Comparison of ENCODE assay signal across 16 mouse cellular contexts in genomic region chr9:114770224-114770623, GRCm38 (mm10). TPM values are rescaled to one million over a fixed set of nuclear protein-coding genes. Genes with fewer than 3 reads are reported as not detected.
DNase-seq lines count a peak whose midpoint lies in the region; ATAC-seq and TF ChIP-seq lines count a peak whose summit lies in the region.
"Had no signal": no experiment of that assay in that cellular context is flagged by ENCODE, and none has a peak within 500 bp of the region (broad histone marks: within the 10 kb centered on the region; RNA-seq: fewer than 3 reads in every experiment).

No protein-coding gene starts in this region.

- TF ChIP-seq CTCF in intestine, postnatal 0 days (IDR thresholded peaks at IDR 0.05; ENCODE audit: low read depth) = no peak

- H3K9ac ChIP-seq in liver, embryonic 15.5 days = no peak overlapping the region
- H3K9ac ChIP-seq in liver, embryonic 11.5 days (ENCODE audit: low read depth, low read length) = no peak overlapping the region
- no peak overlapping the region for H3K9ac ChIP-seq in intestine, embryonic 15.5 days
- no peak overlapping the region for H3K9ac ChIP-seq in intestine, postnatal 0 days (ENCODE audit: low read depth, low read length)
- H3K9ac ChIP-seq: heart, embryonic 12.5 days; hindbrain, embryonic 13.5 days; limb, embryonic 15.5 days had no signal

- H3K36me3 ChIP-seq in liver, embryonic 15.5 days (replicated peaks) = peaks cover 8% of the 10 kb centered on the region
- peaks cover 15% of the 10 kb centered on the region; the same call in 1 of the 2 replicates for H3K36me3 ChIP-seq in liver, embryonic 11.5 days (ENCODE audit: control insufficient read depth, insufficient read depth, low read length)
- H3K36me3 ChIP-seq in intestine, embryonic 15.5 days = peaks cover 5% of the 10 kb centered on the region
- 0 out of 2 replicates have a peak, but pooled peaks cover 13% of the 10 kb centered on the region for H3K36me3 ChIP-seq in intestine, postnatal 0 days (ENCODE audit: control insufficient read depth, insufficient read depth)
- H3K36me3 ChIP-seq: hindbrain, embryonic 13.5 days had no signal

- no peak overlapping the region for H3K27ac ChIP-seq in liver, embryonic 15.5 days (replicated peaks)
- H3K27ac ChIP-seq in liver, embryonic 11.5 days (ENCODE audit: low read depth, low read length) = no peak overlapping the region
- H3K27ac ChIP-seq in intestine, embryonic 15.5 days = no peak overlapping the region
- no peak overlapping the region for H3K27ac ChIP-seq in intestine, postnatal 0 days (ENCODE audit: low read depth, low read length)
- H3K27ac ChIP-seq: gastrocnemius, adult 2 months; hindbrain, embryonic 13.5 days; kidney, postnatal 0 days; limb, embryonic 15.5 days had no signal

- WGBS in liver, embryonic 15.5 days (ENCODE audit: insufficient replicate concordance) = 37% methylated on average over 4 of the region's 4 CpGs
- 59% methylated on average over 4 of the region's 4 CpGs for WGBS in liver, embryonic 11.5 days
- 92% methylated on average over 4 of the region's 4 CpGs for WGBS in intestine, embryonic 15.5 days
- 88% methylated on average over 4 of the region's 4 CpGs for WGBS in intestine, postnatal 0 days

- H3K4me1 ChIP-seq in liver, embryonic 15.5 days (replicated peaks) = peaks cover 9% of the 10 kb centered on the region; the same call in 1 of the 2 replicates
- H3K4me1 ChIP-seq in liver, embryonic 11.5 days (replicated peaks; ENCODE audit: control insufficient read depth, insufficient read depth, low read length) = peaks cover 3% of the 10 kb centered on the region; the same call in 1 of the 2 replicates
- peaks cover 6% of the 10 kb centered on the region; the same call in 1 of the 2 replicates for H3K4me1 ChIP-seq in intestine, embryonic 15.5 days (replicated peaks)
- no peaks in the 10 kb centered on the region for H3K4me1 ChIP-seq in intestine, postnatal 0 days (replicated peaks; ENCODE audit: control insufficient read depth, insufficient read depth, low read length)

- H3K4me3 ChIP-seq in liver, embryonic 15.5 days (replicated peaks) = no peak overlapping the region
- no peak overlapping the region for H3K4me3 ChIP-seq in liver, embryonic 11.5 days (ENCODE audit: low read depth, low read length)
- H3K4me3 ChIP-seq in intestine, embryonic 15.5 days (replicated peaks) = no peak overlapping the region
- no peak overlapping the region for H3K4me3 ChIP-seq in intestine, postnatal 0 days (ENCODE audit: low read depth, low read length)
- H3K4me3 ChIP-seq: gastrocnemius, adult 2 months; heart, embryonic 12.5 days; hindbrain, embryonic 13.5 days; limb, embryonic 15.5 days had no signal

- no peak overlapping the region for H3K4me2 ChIP-seq in liver, embryonic 15.5 days
- no peak overlapping the region for H3K4me2 ChIP-seq in liver, embryonic 11.5 days
- no peak overlapping the region for H3K4me2 ChIP-seq in intestine, embryonic 15.5 days (replicated peaks)
- H3K4me2 ChIP-seq in intestine, postnatal 0 days (replicated peaks; ENCODE audit: low read depth) = no peak overlapping the region
- H3K4me2 ChIP-seq: heart, embryonic 12.5 days; hindbrain, embryonic 13.5 days; limb, embryonic 15.5 days; midbrain, embryonic 11.5 days had no signal

- ATAC-seq in liver, embryonic 15.5 days (ENCODE audit: insufficient read depth) = 0 out of 2 replicates have a peak, but pooled peaks have one; percentile 26
- ATAC-seq in liver, embryonic 11.5 days (replicated peaks; ENCODE audit: low FRiP score) = no peak
- no peak for ATAC-seq in intestine, embryonic 15.5 days
- no peak for ATAC-seq in intestine, postnatal 0 days

- no peaks in the 10 kb centered on the region for H3K9me3 ChIP-seq in liver, embryonic 15.5 days (replicated peaks)
- H3K9me3 ChIP-seq in liver, embryonic 11.5 days (ENCODE audit: control insufficient read depth, low read length) = no peaks in the 10 kb centered on the region
- no peaks in the 10 kb centered on the region for H3K9me3 ChIP-seq in intestine, embryonic 15.5 days
- no peaks in the 10 kb centered on the region for H3K9me3 ChIP-seq in intestine, postnatal 0 days (ENCODE audit: control insufficient read depth)
- H3K9me3 ChIP-seq: limb, embryonic 15.5 days had no signal

- H3K27me3 ChIP-seq in liver, embryonic 15.5 days = no peaks in the 10 kb centered on the region
- H3K27me3 ChIP-seq in liver, embryonic 11.5 days (replicated peaks; ENCODE audit: control insufficient read depth, insufficient read depth, low read length) = no peaks in the 10 kb centered on the region
- no peaks in the 10 kb centered on the region for H3K27me3 ChIP-seq in intestine, embryonic 15.5 days (replicated peaks)
- no peaks in the 10 kb centered on the region for H3K27me3 ChIP-seq in intestine, postnatal 0 days (replicated peaks; ENCODE audit: control insufficient read depth, insufficient read depth, low read length)
- H3K27me3 ChIP-seq: heart, embryonic 12.5 days; limb, embryonic 15.5 days had no signal

- no peak for DNase-seq in liver, embryonic 11.5 days (ENCODE audit: low spot score)
- DNase-seq in T-cell, adult 2 months (ENCODE audit: low spot score) = peak; percentile 58
- DNase-seq in lung, postnatal 36 days = peak; percentile 76
- DNase-seq in thymus, postnatal 14 days = peak; percentile 56
- DNase-seq in right cerebral cortex, postnatal 36 days (ENCODE audit: low spot score in 2 of 2) = no peak
- DNase-seq: cerebellum, adult 9-10 months; gastrocnemius, adult 2 months; right cerebral cortex, postnatal 25 days had no signal

RNA-seq across cellular contexts. Expression of gene Cmtm7, which starts 11.4 kb away (rescaled TPM):
- 56.5 and 59.9 TPM in 2 replicates for polyA plus RNA-seq in liver, embryonic 15.5 days (2015; fragmentation: Nextera tagmentation; extraction: Ambion mirVana)
- polyA plus RNA-seq in liver, embryonic 11.5 days (2014; fragmentation: Nextera tagmentation; extraction: Ambion mirVana) = 93.7 and 99.4 TPM in 2 replicates
- 89.8 and 100 TPM in 2 replicates for polyA plus RNA-seq in intestine, embryonic 15.5 days (2015; fragmentation: Nextera tagmentation; extraction: Ambion mirVana)
- 34.8 and 35.7 TPM in 2 replicates for polyA plus RNA-seq in intestine, postnatal 0 days (2015; fragmentation: Nextera tagmentation; extraction: Ambion mirVana)

RNA-seq across cellular contexts. Expression of gene Cmtm6, which starts 39.3 kb away (rescaled TPM):
- polyA plus RNA-seq in liver, embryonic 15.5 days (2015; fragmentation: Nextera tagmentation; extraction: Ambion mirVana) = 26.3 and 28.5 TPM in 2 replicates
- 36.6 and 40.6 TPM in 2 replicates for polyA plus RNA-seq in liver, embryonic 11.5 days (2014; fragmentation: Nextera tagmentation; extraction: Ambion mirVana)
- polyA plus RNA-seq in intestine, embryonic 15.5 days (2015; fragmentation: Nextera tagmentation; extraction: Ambion mirVana) = 77.5 and 77.7 TPM in 2 replicates
- 87.8 and 98.2 TPM in 2 replicates for polyA plus RNA-seq in intestine, postnatal 0 days (2015; fragmentation: Nextera tagmentation; extraction: Ambion mirVana)

Comparison
In these comparisons a context has a peak if more than half of its experiments do, and no peak if none do; other contexts are left out.
1. DNase-seq: peak in T-cell, adult 2 months (single experiment), lung, postnatal 36 days (single experiment) and thymus, postnatal 14 days (single experiment); none in liver, embryonic 11.5 days (single experiment) and right cerebral cortex, postnatal 36 days (0 of 2).